Mouse (Mus musculus) myocyte (in vitro differentiated cells): ENCODE data around the gene Lag3. TPM values are rescaled to one million over a fixed set of nuclear protein-coding genes. Genes with fewer than 3 reads are reported as not detected.

Experiments used
- H3K27me3 ChIP-seq: one replicate; pipeline ENCODE4 v1.6.1; 2011; ENCODE audit not compliant: control insufficient read depth, insufficient read depth, insufficient read length
- H3K36me3 ChIP-seq: one replicate; pipeline ENCODE4 v1.6.1; 2011; ENCODE audit not compliant: control insufficient read depth, insufficient read depth
- H3K4me2 ChIP-seq: one replicate; pipeline ENCODE4 v1.6.1; 2011; ENCODE audit warnings: low read depth, control low read depth
- H3K4me3 ChIP-seq: one replicate; pipeline ENCODE4 v1.5.1; 2011; ENCODE audit warnings: mild to moderate bottlenecking, control low read depth, moderate library complexity
- H3K79me2 ChIP-seq: one replicate; pipeline ENCODE4 v1.6.1; 2011; ENCODE audit not compliant: control insufficient read depth, insufficient read depth
- H3ac ChIP-seq: one replicate; pipeline ENCODE4 v1.6.1; 2011; ENCODE audit not compliant: control insufficient read depth, insufficient read length
- CEBPB ChIP-seq: IDR thresholded peaks from 2 replicates; pipeline ENCODE4 v1.6.1; 2011; ENCODE audit warnings: mild to moderate bottlenecking, moderate library complexity; ENCODE audit not compliant: poor library complexity, insufficient read depth, severe bottlenecking
- E2F4 ChIP-seq: IDR thresholded peaks from one replicate; pipeline ENCODE4 v1.6.1; 2011; ENCODE audit warnings: mild to moderate bottlenecking, control low read depth, moderate library complexity; ENCODE audit not compliant: insufficient read depth
- POLR2A ChIP-seq: IDR thresholded peaks from one replicate; pipeline ENCODE4 v1.6.1; 2011; ENCODE audit warnings: low read depth, mild to moderate bottlenecking, control low read depth, moderate library complexity; ENCODE audit not compliant: insufficient read length
- POLR2AphosphoS2 ChIP-seq: IDR thresholded peaks from one replicate; pipeline ENCODE4 v1.6.1; 2011; ENCODE audit warnings: low read depth, control low read depth; ENCODE audit not compliant: insufficient read length
- REST ChIP-seq: IDR thresholded peaks from one replicate; pipeline ENCODE4 v1.6.1; 2011; ENCODE audit warnings: mild to moderate bottlenecking, control low read depth, moderate library complexity; ENCODE audit not compliant: insufficient read depth, insufficient read length
- TCF12 ChIP-seq: IDR thresholded peaks from one replicate; pipeline ENCODE4 v1.6.1; 2011; ENCODE audit warnings: mild to moderate bottlenecking, control low read depth; ENCODE audit not compliant: poor library complexity, insufficient read depth, severe bottlenecking
- TCF3 ChIP-seq: IDR thresholded peaks from one replicate; pipeline ENCODE4 v1.6.1; 2011; ENCODE audit warnings: low read depth, control low read depth; ENCODE audit not compliant: insufficient read length
- USF1 ChIP-seq: IDR thresholded peaks from one replicate; pipeline ENCODE4 v1.6.1; 2011; ENCODE audit warnings: low read depth, mild to moderate bottlenecking, control low read depth, moderate library complexity
- polyA plus RNA-seq: library from polyadenylated mRNA; unstranded; fragments of >200 nt; fragmentation: generic; extraction: Trizol; gene quantifications from one replicate; pipeline ENCODE4 v1.2.1, GENCODE M21; 2012; ENCODE audit warnings: missing spikeins

The Lag3 gene
- polyA plus RNA-seq, 1 experiment: 0.41 TPM

- Histone ChIP-seq H3K27me3 (peaks cover 17% of the 10 kb centered on the region), H3K4me2 (no peak overlapping the region), H3K4me3 (no peak overlapping the region), H3K36me3 (no peaks in the 10 kb centered on the region), H3ac (no peak overlapping the region), H3K79me2 (no peaks in the 10 kb centered on the region)
- no peak for TF ChIP-seq POLR2A
- TF ChIP-seq TCF3: no peak
- no peak for TF ChIP-seq USF1
- TF ChIP-seq REST: no peak
- no peak for TF ChIP-seq CEBPB
- TF ChIP-seq E2F4: no peak
- no peak for TF ChIP-seq TCF12
- TF ChIP-seq POLR2AphosphoS2: no peak
These were observed 56.9 kb downstream of the Lag3 start for GRCm38 (mm10) chr6:124854647-124855046.

Other genes starting within 250 kb of the Lag3 start
- gene Lpcat3, start 248.7 kb downstream of the Lag3 start, polyA plus RNA-seq: 138 TPM
- gene Emg1, start 199.5 kb downstream of the Lag3 start, polyA plus RNA-seq: 103 TPM
- 339 TPM for gene Phb2, start 199.4 kb downstream of the Lag3 start, polyA plus RNA-seq
- gene Ptpn6, start 173.0 kb downstream of the Lag3 start, polyA plus RNA-seq: 3.1 TPM
- 287 TPM for gene Grcc10, start 170.3 kb downstream of the Lag3 start, polyA plus RNA-seq
- gene Gm45234, start 155.7 kb downstream of the Lag3 start, polyA plus RNA-seq: not detected
- 39.4 TPM for gene Atn1, start 155.2 kb downstream of the Lag3 start, polyA plus RNA-seq
- gene Eno2, start 142.0 kb downstream of the Lag3 start, polyA plus RNA-seq: 19.5 TPM
- gene Lrrc23, start 132.0 kb downstream of the Lag3 start, polyA plus RNA-seq: 0.13 TPM
- 41.2 TPM for gene Spsb2, start 103.0 kb downstream of the Lag3 start, polyA plus RNA-seq
- gene Tpi1, start 97.4 kb downstream of the Lag3 start, polyA plus RNA-seq: 1,480 TPM
- 123 TPM for gene Usp5, start 82.2 kb downstream of the Lag3 start, polyA plus RNA-seq
- gene Cdca3, start 82.2 kb downstream of the Lag3 start, polyA plus RNA-seq: 28.8 TPM
- gene Gnb3, start 71.4 kb downstream of the Lag3 start, polyA plus RNA-seq: 0.11 TPM
- 1.1 TPM for gene P3h3, start 54.0 kb downstream of the Lag3 start, polyA plus RNA-seq
- gene Gpr162, start 47.7 kb downstream of the Lag3 start, polyA plus RNA-seq: 0.02 TPM
- not detected for gene Cd4, start 23.5 kb downstream of the Lag3 start, polyA plus RNA-seq
- 1,462 TPM for gene Ptms, start 8.4 kb upstream of the Lag3 start, polyA plus RNA-seq
- 384 TPM for gene Mlf2, start 19.7 kb upstream of the Lag3 start, polyA plus RNA-seq
- 142 TPM for gene Cops7a, start 53.8 kb upstream of the Lag3 start, polyA plus RNA-seq
- gene Pianp, start 85.0 kb upstream of the Lag3 start, polyA plus RNA-seq: 1.1 TPM
- gene Zfp384, start 97.4 kb upstream of the Lag3 start, polyA plus RNA-seq: 20.8 TPM
- gene Ing4, start 128.1 kb upstream of the Lag3 start, polyA plus RNA-seq: 31.2 TPM
- gene Acrbp, start 138.0 kb upstream of the Lag3 start, polyA plus RNA-seq: 1.4 TPM
- gene Lpar5, start 156.2 kb upstream of the Lag3 start, polyA plus RNA-seq: not detected
- 133 TPM for gene Chd4, start 184.3 kb upstream of the Lag3 start, polyA plus RNA-seq
- gene Nop2, start 220.2 kb upstream of the Lag3 start, polyA plus RNA-seq: 55.4 TPM
- gene Iffo1, start 233.5 kb upstream of the Lag3 start, polyA plus RNA-seq: 244 TPM